Mouse (Mus musculus) NIH3T3 (cell line): ENCODE measurements around the gene Efcab6.
A peak's percentile ranks its signal among the peaks of the same experiment; 100 is the strongest.

Experiments
- DNase-seq: peaks from one replicate; pipeline ENCODE4 v3.0.0-alpha.2; 2012; ENCODE audit warnings: low read depth

The Efcab6 gene

DNA sequence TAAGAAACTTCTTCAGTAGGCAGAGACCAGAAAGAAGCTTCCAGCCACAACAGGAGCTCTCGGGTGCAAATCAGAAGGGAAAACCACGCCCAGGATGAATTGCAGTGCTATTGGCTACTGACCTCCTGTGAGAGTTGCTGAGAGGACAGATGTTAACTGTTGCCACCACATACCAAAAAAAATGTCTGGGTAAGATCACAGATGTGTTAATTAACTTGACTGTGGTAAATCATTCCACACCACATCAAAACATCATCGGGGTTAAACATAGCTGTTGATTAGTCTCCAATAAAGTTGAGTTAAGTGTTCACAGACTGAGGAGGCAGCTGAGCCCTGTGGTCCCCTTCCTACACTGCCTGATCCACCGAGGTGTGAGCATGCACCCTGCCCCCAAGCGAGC lies 88.1 kb downstream of the Efcab6 start:
- no peak for DNase-seq

DNA sequence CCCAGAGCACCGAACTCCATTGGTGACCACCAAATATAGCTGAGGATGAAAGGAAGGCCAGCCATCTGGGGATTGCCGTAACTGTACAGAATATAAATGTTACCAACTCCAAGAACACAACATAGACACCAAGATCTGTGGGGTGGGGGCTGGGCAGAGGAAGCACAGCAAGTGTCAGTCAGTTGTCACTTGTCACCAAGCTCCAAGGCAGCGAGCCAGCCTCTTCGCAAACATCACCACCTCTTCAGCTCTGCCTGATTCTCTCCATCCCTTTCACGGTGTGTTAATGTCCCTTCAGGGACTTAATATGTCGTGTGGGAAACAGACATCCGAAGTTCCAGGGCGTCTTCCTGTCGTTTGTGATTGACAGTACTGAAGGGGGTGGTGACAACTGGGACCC lies 93.0 kb downstream of the Efcab6 start:
- no peak for DNase-seq

DNA sequence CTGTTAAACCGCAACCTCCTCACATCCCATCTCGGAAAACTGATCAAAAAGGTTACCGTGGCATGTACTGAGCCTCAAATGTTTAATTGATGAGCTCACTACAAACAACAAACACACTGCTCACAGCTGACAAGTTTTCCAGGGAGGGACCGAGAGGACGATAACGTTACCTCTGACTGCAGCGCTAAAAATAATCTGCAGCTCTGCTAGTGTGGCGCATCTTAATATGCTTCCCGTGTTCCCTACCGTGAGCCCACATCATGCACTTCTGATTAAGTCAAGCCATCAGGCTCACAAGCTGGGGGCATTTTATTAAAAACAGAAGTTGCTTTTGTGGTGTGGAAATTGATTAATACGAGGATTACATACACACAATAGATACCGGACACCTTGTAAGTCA lies 97.4 kb downstream of the Efcab6 start:
- DNase-seq: no peak

DNA sequence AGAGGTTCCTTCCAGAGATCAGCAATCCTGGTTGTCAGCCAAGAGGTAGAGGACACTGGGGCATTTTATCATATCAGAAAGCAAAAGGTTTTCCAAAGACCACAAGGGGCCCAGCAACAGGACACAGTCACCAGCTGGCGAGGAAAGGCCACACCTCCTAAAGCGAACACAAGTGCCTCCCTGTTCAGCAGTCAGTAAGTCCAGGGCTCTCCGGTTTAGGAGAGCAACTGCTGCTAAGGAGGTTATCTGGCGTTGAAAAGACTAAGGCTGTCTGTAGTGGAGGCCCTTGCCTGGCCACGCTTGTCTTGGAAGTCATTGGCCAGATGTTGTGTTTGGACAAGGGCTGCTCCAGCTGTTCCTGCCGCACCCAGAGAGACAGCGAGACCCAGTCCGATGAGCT lies 100.1 kb downstream of the Efcab6 start:
- DNase-seq: no peak

DNA sequence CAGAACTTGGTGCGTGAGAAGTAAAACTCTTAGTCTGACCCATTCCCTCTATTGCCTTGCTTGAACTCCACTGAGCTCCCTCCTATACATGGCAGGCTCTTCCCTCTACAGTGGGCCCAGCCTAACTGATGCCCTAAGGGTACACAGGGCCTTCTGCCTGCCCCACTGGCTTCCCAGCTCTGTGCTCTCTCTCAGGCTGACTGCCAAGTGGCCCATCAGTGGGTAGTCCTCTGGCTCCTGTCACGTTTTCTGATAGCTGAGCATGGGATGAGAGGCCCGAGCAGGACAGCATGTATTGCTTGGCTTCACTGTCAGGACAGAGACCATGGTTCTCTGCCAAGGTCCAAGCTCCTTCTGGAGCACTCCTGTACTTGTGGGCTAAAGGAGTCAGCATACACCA lies 106.8 kb downstream of the Efcab6 start:
- DNase-seq: no peak

DNA sequence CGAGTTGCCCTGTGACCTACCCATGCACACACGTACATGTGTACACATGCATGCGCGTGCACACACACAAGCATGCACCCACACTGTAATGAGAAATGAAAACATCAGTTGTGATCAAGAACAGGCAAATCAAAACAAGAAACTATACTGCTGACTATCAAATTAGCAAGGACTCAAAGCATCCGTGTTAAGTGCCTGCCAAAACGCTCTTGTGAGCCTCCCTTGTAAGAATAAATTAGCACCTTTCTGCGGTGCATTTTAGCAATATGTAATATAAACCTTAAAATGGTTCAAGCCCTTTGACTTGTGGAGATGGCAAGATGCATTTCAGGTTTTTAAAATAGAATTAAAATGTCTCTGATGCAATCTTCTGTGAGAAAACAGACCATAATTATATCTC lies 108.2 kb downstream of the Efcab6 start:
- no peak for DNase-seq

DNA sequence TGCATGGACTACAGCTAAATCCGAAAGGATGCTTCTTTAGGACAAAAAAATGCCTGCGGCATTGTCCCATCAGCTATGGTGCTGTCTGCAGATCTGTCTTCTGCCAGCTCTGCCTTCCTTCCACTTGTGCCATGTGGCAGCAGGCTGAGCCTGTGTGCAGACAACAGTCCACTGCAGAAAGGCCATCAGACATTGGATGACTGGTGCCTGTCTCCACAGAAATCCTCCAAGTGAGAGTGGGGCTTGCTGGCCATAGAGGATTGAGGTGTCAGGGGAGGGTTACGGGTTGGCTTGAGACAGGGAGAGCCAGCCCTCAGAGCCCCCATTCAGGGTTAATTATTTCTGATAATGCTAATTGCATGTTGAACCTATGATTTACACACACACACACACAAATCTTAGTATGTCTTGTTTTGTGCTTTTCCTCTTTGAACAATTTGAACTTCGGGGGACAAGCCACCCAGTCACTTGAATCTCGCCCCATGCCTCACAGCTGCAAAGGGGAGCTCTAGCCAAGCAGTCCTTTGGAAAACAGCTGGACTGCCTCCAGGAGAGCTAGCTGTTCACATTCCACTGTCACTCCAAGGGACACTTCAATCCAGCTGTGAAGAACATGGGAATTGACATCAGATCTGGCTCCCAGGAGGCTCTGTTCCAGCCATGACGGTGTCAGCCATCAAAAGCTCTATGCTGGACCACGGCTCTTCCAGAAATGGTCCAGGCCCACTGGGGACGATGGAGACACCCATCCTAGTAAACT lies 109.1 kb downstream of the Efcab6 start:
- DNase-seq: no peak

DNA sequence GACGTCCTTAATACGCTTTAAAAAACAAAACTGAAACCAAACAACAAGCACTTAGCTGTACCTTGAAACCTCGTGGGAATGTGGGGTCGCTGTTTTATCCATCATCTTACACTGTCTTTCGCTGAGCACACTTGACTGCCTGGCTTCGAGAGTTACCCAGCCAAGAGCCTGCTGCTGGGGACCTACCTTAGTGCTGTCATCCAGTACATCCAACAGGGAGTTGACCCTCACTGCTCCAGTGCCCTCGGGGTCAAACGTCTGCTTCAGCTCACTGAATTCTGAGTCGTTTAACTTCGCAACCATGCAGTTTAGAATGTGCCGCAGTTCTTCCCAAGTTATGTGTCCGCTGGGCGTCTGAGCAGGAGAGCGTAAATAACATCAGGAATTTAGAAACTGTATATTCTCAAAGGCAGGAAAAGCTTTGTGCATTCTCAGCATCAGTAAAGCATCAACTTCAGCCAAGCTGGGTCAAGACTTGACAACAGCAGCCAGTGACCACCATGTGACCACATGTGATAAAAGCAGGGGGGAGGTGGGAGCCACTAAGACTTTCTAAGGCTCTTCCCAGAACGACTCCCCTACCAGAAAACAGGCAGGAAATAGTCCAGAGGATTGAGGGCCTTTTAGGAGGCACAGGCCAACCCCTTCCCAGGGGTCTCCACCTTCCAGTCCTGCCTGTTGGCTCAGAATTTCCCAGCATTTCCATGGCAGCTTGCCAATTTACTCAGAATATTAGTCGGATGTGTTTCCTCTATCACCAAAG lies 115.3 kb downstream of the Efcab6 start:
- no peak for DNase-seq

DNA sequence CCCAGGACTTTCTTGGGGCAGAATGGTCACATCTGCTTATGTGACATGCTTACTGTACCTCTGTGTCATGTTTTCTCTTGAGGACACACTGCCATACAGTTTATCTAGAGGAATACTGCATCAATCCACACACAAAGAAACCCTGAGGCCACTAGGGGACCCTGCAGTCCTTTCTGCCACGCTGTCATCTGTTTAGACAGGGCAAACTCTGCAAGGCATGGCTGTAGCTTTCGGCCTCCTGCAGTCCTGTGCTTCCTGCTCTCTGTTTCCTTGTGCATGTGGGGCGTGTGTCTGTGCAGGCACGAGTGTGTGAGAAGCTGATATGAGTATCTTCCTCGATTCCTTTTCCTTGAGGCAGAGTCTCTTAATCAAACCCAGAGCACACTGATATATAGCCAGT lies 125.5 kb downstream of the Efcab6 start:
- no peak for DNase-seq

DNA sequence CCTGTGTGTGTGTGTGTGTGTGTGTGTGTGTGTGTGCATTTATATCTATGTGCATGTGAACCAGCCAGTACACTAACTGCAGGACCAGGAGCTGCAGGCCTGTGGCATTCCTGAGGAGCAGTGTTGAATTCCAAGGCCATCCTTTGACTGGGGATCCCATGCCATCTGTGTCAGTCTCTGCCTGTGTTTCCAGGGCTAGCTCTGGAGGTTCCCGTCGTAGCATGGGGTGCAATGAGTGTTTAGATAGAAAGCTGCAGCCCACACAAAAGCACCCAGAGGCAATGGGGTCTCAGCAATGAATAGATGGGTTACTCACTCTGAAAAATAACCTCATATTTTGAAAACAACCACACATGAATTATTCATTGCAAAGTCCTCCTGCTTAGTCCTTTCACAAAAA lies 126.7 kb downstream of the Efcab6 start:
- no peak for DNase-seq

DNA sequence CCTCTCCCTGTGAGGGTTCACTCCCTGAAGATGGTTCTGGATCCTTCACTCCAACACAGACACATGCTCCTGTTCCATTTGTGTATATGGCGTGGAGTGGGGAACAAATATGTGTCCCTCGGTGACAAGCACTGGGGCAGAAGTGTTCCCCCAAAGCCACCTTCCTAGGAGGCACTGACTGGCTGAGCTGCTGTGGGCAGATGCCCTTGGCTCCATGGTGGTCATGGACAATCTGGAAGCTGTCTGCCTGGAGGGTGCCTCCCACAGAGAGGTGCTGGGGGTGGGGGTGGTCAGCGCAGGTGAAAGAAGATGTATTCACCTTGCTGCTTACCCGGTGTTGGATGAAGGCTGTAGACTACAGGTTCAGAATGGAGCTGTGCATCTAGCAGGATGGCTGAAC lies 128.7 kb downstream of the Efcab6 start:
- no peak for DNase-seq

DNA sequence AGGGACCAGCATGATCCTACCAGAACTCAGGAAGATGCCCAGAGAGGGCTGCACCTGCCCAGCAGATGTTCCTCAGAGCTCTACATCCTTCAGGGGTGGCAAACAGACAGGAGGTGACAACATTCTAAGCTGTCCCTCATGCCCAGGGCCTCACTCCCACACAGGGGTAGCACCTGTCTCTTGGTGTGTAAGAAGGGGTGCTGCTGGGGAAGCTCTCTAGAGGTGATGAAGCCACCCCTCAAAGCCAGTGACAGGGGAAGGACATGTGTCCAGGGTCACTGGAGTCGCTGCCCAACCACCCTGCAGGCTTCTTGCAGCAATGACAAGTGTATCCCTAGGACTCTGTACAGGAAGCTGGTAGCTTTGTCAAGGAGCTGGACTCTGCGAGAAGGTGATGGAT lies 130.4 kb downstream of the Efcab6 start:
- no peak for DNase-seq

DNA sequence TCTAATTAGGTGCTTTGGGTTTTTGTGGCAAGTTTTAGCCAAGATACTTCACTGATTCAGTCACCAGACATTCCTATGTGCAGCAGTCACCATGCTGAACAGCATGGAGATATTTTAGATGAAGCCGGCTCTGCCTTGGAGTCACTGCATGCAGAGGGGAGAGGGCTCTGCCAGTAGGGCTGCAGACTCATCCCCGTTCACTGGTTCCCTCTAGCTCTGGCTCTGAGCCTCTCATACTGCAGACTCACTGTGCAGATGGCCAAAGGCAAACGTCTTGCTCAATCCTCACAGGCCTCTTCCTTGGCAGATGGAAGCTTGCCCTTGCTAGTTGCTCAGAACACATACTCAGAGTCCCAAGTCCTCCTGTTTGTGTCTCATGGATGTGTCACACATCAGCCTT lies 139.8 kb downstream of the Efcab6 start:
- peak; percentile 9 for DNase-seq

DNA sequence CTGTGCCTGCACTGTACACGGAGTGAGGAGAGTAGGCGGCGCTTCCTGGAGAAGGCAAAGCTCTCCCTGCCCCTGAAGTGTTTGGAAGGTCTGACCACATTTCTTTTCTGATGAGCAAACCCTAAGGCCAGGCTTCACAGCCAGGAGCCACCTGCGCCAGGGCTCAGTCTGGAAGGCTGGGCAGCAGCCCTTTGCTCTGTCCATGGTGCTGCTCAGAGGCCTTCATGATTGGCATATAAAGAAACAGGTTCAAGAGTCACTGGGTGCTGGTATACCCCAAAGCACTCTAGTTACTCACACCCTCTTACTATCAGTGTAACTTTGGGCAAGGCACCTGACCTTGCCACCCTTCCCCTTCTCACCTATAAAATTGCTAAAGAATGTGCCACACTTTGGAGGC lies 140.5 kb downstream of the Efcab6 start:
- DNase-seq: peak; percentile 68

DNA sequence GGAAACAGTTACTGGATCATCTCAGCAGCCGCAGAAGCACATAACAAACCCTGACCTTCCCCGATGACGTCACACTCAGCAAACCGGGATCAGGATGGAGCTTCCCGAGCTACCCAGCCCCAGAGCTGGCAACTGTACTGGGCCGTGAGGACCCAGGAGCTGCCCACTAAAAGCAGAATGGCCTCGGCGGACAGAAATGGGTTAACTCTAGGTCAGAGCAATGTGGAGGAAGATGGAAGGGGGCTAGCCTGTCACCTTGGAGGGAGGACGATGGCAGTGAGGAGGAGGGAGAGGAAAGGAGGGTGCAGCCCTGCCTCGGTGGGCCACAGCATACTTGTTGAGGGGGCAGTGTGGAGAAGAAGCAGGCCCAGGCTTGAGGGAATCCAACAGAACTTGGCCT lies 149.8 kb downstream of the Efcab6 start:
- no peak for DNase-seq

DNA sequence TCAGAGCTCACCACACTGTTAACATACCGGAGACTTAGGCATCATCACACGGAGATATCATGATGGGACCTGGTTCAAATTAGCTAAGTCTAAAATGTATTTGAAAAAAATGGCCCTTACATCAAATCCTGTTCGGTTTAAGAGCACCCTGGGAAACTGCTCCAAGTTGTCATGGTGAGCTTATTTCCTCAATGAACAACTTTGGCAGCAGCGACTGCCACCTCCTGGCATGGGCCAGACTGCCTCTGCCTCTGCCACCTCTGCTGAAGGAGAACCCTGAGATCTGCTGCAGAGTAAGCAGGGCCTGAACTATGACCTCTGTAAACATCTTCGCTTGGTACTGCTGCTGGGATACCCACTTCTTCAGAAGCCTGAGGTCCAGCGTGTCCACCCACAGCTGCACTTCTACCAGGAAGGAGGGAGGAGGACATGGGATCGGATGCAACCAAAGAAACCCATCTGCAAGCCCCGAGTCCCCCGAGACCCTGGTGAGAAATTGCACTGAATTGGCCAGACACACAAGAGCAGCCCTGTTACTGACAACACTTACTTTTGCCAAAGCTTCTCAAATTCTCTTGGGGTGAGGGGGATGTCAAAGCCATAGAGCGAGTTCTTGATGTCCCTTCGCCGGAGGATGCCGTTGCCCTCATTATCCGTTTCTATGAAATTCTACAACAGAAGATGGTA lies 152.0 kb downstream of the Efcab6 start:
- no peak for DNase-seq

DNA sequence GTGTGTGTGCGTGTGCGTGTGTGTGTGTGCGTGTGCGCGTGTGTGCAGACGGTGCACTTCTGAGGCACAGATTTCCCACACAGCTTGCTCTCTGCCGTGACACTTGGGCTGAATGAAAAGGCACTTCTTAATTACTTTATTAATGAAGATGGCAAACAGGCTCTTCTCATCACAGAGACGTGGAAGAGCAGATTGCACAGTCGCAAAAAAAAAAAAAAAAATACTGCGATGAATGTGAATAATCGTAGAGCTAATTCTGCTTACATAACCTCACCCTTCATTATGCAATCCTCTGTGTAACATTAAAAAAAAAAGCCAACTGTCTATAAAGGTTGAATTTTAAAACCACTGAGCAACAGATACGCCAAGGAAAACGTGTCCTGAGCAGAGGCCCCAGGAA lies 158.7 kb downstream of the Efcab6 start:
- no peak for DNase-seq

DNA sequence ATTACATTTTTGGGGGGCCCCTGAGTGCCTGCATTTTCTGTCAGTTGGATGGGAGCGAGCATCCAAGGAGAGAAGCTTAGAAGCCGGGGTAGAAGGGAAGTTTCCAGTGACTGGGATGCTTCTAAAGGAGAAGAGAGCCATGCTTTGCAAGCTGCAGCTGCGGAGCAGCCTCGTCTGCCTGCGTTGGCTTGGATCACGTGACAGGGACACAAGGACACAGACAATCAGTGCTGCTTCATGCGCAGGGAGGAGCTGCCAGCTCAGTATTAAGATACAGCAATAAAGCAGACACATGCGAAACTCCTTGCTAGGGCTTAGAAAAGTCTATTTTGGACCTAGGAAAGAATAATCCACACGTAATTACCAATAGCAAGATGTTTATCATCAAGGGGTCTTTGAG lies 167.9 kb downstream of the Efcab6 start:
- no peak for DNase-seq

DNA sequence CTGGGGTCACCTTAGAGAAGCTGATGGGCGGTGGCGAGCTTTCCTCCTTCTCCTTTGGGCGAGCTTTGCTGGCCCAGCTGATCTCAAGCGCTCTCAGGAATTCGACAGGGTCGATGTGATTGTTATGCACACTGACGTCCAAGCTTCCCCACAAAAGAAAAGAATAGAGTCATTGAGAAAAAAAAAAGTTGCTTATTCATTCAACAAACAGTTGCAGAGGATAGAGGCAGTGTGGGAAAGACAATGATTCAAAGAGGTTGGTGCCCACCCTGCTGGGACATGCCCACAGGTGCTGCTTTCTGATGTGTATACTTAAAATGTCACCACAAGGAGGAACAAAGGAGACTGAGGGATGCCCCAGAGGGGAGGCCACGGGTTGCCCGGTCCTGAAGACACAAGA lies 169.2 kb downstream of the Efcab6 start:
- no peak for DNase-seq

DNA sequence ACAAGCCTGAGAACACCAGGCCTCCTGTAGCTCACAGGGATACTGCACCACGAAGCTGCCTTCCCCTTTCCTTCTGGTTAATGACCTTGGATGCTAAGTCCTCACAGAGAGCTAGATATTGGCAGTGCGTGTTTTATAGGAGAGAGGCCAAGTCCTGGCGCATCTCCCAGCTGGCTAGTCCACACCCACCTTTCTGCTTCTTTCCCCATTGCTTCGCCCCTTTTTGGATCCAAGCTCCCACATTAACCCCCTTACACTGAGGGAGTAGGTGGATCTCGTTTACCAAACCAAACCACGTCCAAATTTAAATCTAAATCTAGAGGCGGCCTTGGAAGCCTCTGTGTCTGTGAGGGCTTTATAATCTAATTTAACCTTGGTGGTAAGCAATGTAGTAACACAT lies 170.9 kb downstream of the Efcab6 start:
- DNase-seq: peak; percentile 4

DNA sequence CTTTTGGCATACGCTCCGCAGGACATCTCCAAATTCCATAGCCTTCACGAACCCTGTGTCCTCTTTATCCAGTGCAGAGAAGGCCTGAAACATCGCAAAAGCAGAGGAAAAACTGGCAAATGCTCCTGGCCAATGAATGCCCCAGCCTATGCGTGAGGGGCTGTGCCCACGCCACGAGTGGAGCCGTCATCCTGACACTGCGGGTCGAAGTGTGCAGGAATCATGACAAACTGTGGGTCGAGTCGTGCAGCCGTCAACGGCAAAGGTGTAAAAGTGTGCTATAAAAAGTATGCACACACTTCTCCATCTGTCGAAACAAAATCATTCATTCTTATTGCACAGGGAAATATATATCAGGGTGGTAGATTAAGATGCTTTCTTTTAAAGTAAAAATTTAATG lies 172.3 kb downstream of the Efcab6 start:
- no peak for DNase-seq

DNA sequence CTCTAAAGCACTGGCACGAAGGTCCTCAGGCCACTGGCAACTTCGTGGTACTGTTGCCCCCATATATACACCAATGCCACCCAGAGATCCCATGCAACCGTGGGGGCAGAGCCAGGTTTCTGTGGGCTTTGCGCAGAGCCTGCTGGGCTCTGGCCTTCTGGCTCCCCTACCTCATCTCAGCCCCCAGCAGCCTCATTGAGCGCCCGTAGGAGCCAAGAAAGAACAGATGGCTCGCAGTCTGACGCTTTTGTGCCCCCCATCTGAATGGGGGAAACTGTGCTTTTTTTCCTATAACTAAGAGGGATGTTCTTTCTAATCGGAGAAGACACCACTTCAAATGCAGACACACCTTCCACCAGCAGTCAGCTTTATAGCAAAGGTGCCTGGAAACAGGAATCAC lies 180.9 kb downstream of the Efcab6 start:
- DNase-seq: no peak

DNA sequence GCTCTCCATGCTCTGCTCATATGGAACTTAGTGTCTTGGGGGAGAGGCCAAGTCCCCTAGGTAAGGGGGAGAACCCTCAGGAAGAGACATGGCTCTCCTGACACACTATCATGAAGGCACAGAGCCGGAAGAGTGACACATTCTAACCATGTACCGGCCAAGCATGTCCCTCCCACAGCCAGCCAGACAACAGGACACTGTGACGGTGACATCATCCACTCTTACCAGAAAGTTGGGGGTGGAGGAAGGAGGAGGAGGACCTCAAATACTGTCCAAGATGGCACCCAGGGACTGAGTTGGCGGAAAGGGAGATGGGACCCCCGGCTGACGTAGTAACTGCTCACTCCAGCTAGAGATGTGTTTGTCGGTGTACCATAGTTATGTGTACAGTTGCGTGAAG lies 181.4 kb downstream of the Efcab6 start:
- no peak for DNase-seq
